Mouse (Mus musculus) neural tube, embryonic 12.5 days (tissue): ENCODE measurements around the gene Cdca5. TPM values are rescaled to one million over a fixed set of nuclear protein-coding genes. Genes with fewer than 3 reads are reported as not detected.
A peak's percentile ranks its signal among the peaks of the same experiment; 100 is the strongest.
"Not testable (repeated sequence)": the region's sequence is repeated elsewhere in the genome, so short reads cannot be mapped to it uniquely, and the experiment has no call there.

Experiments used
- ATAC-seq: fragments of 200-750 bp; cut with Nextera tagmentation; 2 replicates; pipeline ENCODE4 v1.8.0; 2017; ENCODE audit warnings: low read depth, mild to moderate bottlenecking, moderate TSS enrichment, moderate library complexity; ENCODE audit not compliant: low FRiP score
- H3K27ac ChIP-seq: fragments of 300-500 bp; sonication (generic); 2 replicates; pipeline ENCODE4 v1.5.1; 2016
- H3K27me3 ChIP-seq: fragments of 300-500 bp; sonication (generic); replicated peaks from 2 replicates; pipeline ENCODE4 v1.6.1; 2016; ENCODE audit warnings: mild to moderate bottlenecking
- H3K36me3 ChIP-seq: fragments of 300-500 bp; sonication (generic); 2 replicates; pipeline ENCODE4 v1.6.1; 2016; ENCODE audit warnings: mild to moderate bottlenecking
- H3K4me1 ChIP-seq: fragments of 300-500 bp; sonication (generic); 2 replicates; pipeline ENCODE4 v1.6.1; 2016
- H3K4me2 ChIP-seq: fragments of 300-500 bp; sonication (generic); replicated peaks from 2 replicates; pipeline ENCODE4 v1.6.1; 2016; ENCODE audit warnings: mild to moderate bottlenecking
- H3K4me3 ChIP-seq: fragments of 300-500 bp; sonication (generic); 2 replicates; pipeline ENCODE4 v1.5.1; 2016
- H3K9ac ChIP-seq: fragments of 300-500 bp; sonication (generic); 2 replicates; pipeline ENCODE4 v1.6.1; 2016; ENCODE audit warnings: mild to moderate bottlenecking
- H3K9me3 ChIP-seq: fragments of 300-500 bp; sonication (generic); 2 replicates; pipeline ENCODE4 v1.6.1; 2016; ENCODE audit warnings: mild to moderate bottlenecking
- WGBS: fragments of 180-500 bp; shearing (Covaris S2); methylation state at CpG from one replicate; pipeline ENCODE4 v1.1.7; 2016; 5-methylcytosine and 5-hydroxymethylcytosine counted together
- polyA plus RNA-seq: library from polyadenylated mRNA; unstranded; fragments of >200 nt; fragmentation: Nextera tagmentation; extraction: Ambion mirVana; gene quantifications from 2 replicates; pipeline ENCODE4 v1.2.1, GENCODE M21; 2016

The Cdca5 gene
- polyA plus RNA-seq, 1 experiment from 2014 or later: 27.1 TPM

GRCm38 (mm10) chr19:6117986-6118676 lies 33.3 kb downstream of the Cdca5 start, which contains the start of gene Sac3d1:
Gene Sac3d1, minus strand, starts transcription at chr19:6118650.
- Histone ChIP-seq H3K27ac (peak within 1 kb of the TSS; percentile 86), H3K9me3 (no peaks in the 10 kb centered on the region), H3K27me3 (no peaks in the 10 kb centered on the region), H3K4me2 (peak within 1 kb of the TSS; percentile 95), H3K4me1 (peaks cover 25% of the 10 kb centered on the region), H3K36me3 (peaks cover 32% of the 10 kb centered on the region), H3K9ac (peak within 1 kb of the TSS; percentile 92), H3K4me3 (peak within 1 kb of the TSS; percentile 86)
- peak; percentile 84 for ATAC-seq
- WGBS: under 1% methylated on average over 77 of the region's 77 CpGs

GRCm38 (mm10) chr19:6118677-6119185 lies 33.9 kb downstream of the Cdca5 start:
- peak overlapping the region; percentile 86 for H3K4me3 ChIP-seq
- H3K27ac ChIP-seq: 0 out of 2 replicates have a peak overlapping the region, but pooled peaks have one; percentile 20
- ATAC-seq: peak; percentile 35
- peak overlapping the region; percentile 95 for H3K4me2 ChIP-seq
- no peaks in the 10 kb centered on the region for H3K27me3 ChIP-seq
- H3K9me3 ChIP-seq: no peaks in the 10 kb centered on the region
- H3K9ac ChIP-seq: peak overlapping the region; percentile 92; the same call in 1 of the 2 replicates
- peaks cover 25% of the 10 kb centered on the region for H3K4me1 ChIP-seq
- peaks cover 32% of the 10 kb centered on the region for H3K36me3 ChIP-seq
- WGBS: 2% methylated on average over 8 of the region's 8 CpGs

- WGBS: 35% methylated on average over 19 of the region's 19 CpGs
- no peak overlapping the region for H3K9ac ChIP-seq
- H3K36me3 ChIP-seq: peaks cover 8% of the 10 kb centered on the region; the same call in 1 of the 2 replicates
- H3K27me3 ChIP-seq: no peaks in the 10 kb centered on the region
- no peak overlapping the region; the same call in 1 of the 2 replicates for H3K4me2 ChIP-seq
- ATAC-seq: no peak
- H3K4me1 ChIP-seq: peaks cover 20% of the 10 kb centered on the region
- no peak overlapping the region for H3K27ac ChIP-seq
- H3K9me3 ChIP-seq: no peaks in the 10 kb centered on the region
- no peak overlapping the region for H3K4me3 ChIP-seq
These were observed 37.0 kb downstream of the Cdca5 start for GRCm38 (mm10) chr19:6121761-6122160.

- H3K36me3 ChIP-seq: peaks cover 8% of the 10 kb centered on the region; the same call in 1 of the 2 replicates
- no peak overlapping the region for H3K9ac ChIP-seq
- no peak overlapping the region for H3K4me3 ChIP-seq
- ATAC-seq: no peak
- H3K9me3 ChIP-seq: no peaks in the 10 kb centered on the region
- WGBS: 69% methylated on average over 8 of the region's 8 CpGs
- no peak overlapping the region for H3K27ac ChIP-seq
- H3K27me3 ChIP-seq: no peaks in the 10 kb centered on the region
- no peak overlapping the region for H3K4me2 ChIP-seq
- H3K4me1 ChIP-seq: peaks cover 11% of the 10 kb centered on the region
These were observed 38.5 kb downstream of the Cdca5 start for GRCm38 (mm10) chr19:6123330-6123729.

- no peaks in the 10 kb centered on the region for H3K27me3 ChIP-seq
- H3K9me3 ChIP-seq: no peaks in the 10 kb centered on the region
- peaks cover 5% of the 10 kb centered on the region; the same call in 1 of the 2 replicates for H3K4me1 ChIP-seq
- no peak overlapping the region for H3K4me2 ChIP-seq
- H3K9ac ChIP-seq: no peak overlapping the region
- H3K36me3 ChIP-seq: peaks cover 8% of the 10 kb centered on the region; the same call in 1 of the 2 replicates
- no peak for ATAC-seq
- H3K4me3 ChIP-seq: no peak overlapping the region
- WGBS: 85% methylated on average over 2 of the region's 2 CpGs
- no peak overlapping the region for H3K27ac ChIP-seq
These were observed 40.1 kb downstream of the Cdca5 start for GRCm38 (mm10) chr19:6124898-6125297.

GRCm38 (mm10) chr19:6126289-6126688 lies 41.5 kb downstream of the Cdca5 start:
- Histone ChIP-seq H3K4me2 (no peak overlapping the region), H3K4me1 (peaks cover 5% of the 10 kb centered on the region; the same call in 1 of the 2 replicates), H3K4me3 (no peak overlapping the region), H3K27ac (no peak overlapping the region), H3K9ac (no peak overlapping the region), H3K27me3 (no peaks in the 10 kb centered on the region), H3K36me3 (peaks cover 7% of the 10 kb centered on the region; the same call in 1 of the 2 replicates), H3K9me3 (no peaks in the 10 kb centered on the region)
- 29% methylated on average over 4 of the region's 4 CpGs for WGBS
- ATAC-seq: no peak

GRCm38 (mm10) chr19:6126789-6127580 lies 42.2 kb downstream of the Cdca5 start:
- no peaks in the 10 kb centered on the region; the same call in 1 of the 2 replicates for H3K36me3 ChIP-seq
- WGBS: 74% methylated on average over 10 of the region's 10 CpGs
- peak overlapping the region; percentile 66; the same call in 1 of the 2 replicates for H3K9ac ChIP-seq
- H3K4me2 ChIP-seq: peak overlapping the region; percentile 70
- peaks cover 5% of the 10 kb centered on the region; the same call in 1 of the 2 replicates for H3K4me1 ChIP-seq
- H3K27ac ChIP-seq: no peak overlapping the region
- H3K4me3 ChIP-seq: peak overlapping the region; percentile 52
- no peak for ATAC-seq
- no peaks in the 10 kb centered on the region for H3K27me3 ChIP-seq
- H3K9me3 ChIP-seq: no peaks in the 10 kb centered on the region

GRCm38 (mm10) chr19:6127760-6128341 lies 43.1 kb downstream of the Cdca5 start, which contains the start of gene Snx15:
Gene Snx15, minus strand, starts transcription at chr19:6128304.
- under 1% methylated on average over 32 of the region's 32 CpGs for whole genome bisulfite sequencing
- peak within 1 kb of the TSS; percentile 70 for H3K4me2 ChIP-seq

GRCm38 (mm10) chr19:6130414-6131128 lies 45.8 kb downstream of the Cdca5 start:
- 82% methylated on average over 7 of the region's 7 CpGs for whole genome bisulfite sequencing
- not testable (repeated sequence) for H3K9me3 ChIP-seq, H3K27ac ChIP-seq, H3K4me2 ChIP-seq, H3K4me1 ChIP-seq, ATAC-seq, H3K27me3 ChIP-seq, H3K4me3 ChIP-seq, H3K9ac ChIP-seq
- H3K36me3 ChIP-seq: peaks cover 15% of the 10 kb centered on the region

More at GRCm38 (mm10) chr19:6127760-6128341, 43.1 kb downstream of the Cdca5 start, which contains the start of gene Snx15:
- Histone ChIP-seq H3K9me3 (no peaks in the 10 kb centered on the region), H3K4me3 (peak within 1 kb of the TSS; percentile 52), H3K27me3 (no peaks in the 10 kb centered on the region), H3K9ac (peak within 1 kb of the TSS; percentile 66), H3K36me3 (no peaks in the 10 kb centered on the region), H3K27ac (peak within 1 kb of the TSS; percentile 81), H3K4me1 (peaks cover 5% of the 10 kb centered on the region; the same call in 1 of the 2 replicates)
- ATAC-seq: peak; percentile 93

- Histone ChIP-seq H3K4me3 (no peak overlapping the region), H3K27ac (no peak overlapping the region), H3K36me3 (peaks cover 31% of the 10 kb centered on the region), H3K4me1 (peaks cover 5% of the 10 kb centered on the region; the same call in 1 of the 2 replicates), H3K4me2 (no peak overlapping the region), H3K9me3 (no peaks in the 10 kb centered on the region), H3K9ac (no peak overlapping the region), H3K27me3 (no peaks in the 10 kb centered on the region)
- no peak for ATAC-seq
- WGBS: 87% methylated on average over 7 of the region's 7 CpGs
These were observed 47.5 kb downstream of the Cdca5 start for GRCm38 (mm10) chr19:6132171-6132827.

- H3K9me3 ChIP-seq, H3K9ac ChIP-seq, H3K27me3 ChIP-seq, H3K4me3 ChIP-seq, ATAC-seq, H3K4me1 ChIP-seq, H3K27ac ChIP-seq, H3K4me2 ChIP-seq: not testable (repeated sequence)
- 50% methylated on average over 1 of the region's 1 CpGs for WGBS
- H3K36me3 ChIP-seq: peaks cover 38% of the 10 kb centered on the region
These were observed 48.4 kb downstream of the Cdca5 start for GRCm38 (mm10) chr19:6133197-6133596.
